Mouse (Mus musculus): Measurements from ENCODE around the gene Hist4h4. TPM values are rescaled to one million over a fixed set of nuclear protein-coding genes. Genes with fewer than 3 reads are reported as not detected.

Gene Hist4h4
- 0.93 and 1.1 TPM in 2 replicates for polyA plus RNA-seq (2015; fragmentation: Nextera tagmentation; extraction: Ambion mirVana)

DNA sequence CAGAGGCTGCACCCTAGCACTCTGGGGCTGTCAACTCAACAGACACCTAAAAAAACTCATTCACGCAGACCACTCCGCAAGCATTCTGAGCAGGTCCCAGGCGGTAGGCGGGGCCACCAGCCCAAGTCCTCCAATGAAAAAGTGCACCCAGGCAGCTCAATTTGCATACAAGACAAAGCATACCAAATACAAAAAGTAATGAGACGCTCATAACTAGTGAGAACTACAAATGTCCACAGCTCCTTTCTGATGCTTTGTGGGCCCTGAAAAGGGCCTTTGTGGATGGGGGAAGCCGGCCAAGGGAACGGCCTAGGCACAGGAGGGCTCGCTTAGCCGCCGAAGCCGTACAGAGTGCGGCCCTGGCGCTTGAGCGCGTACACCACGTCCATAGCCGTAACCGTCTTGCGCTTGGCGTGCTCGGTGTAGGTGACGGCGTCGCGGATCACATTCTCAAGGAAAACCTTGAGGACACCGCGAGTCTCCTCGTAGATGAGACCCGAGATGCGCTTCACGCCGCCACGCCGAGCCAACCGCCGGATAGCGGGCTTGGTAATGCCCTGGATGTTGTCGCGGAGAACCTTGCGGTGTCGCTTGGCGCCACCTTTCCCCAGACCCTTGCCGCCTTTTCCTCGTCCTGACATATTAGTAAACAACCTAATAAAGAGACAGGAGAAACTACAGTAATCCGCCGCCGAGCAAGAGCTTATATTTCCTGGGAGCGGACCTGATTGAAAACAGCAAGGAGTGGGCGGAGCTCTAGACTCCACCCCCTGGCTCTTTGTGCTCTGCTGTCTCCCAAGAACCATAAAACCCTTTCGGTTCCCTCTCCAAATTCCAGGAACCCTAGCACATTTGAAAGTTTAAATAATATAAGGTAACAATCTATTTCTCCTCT lies at the start of gene Hist4h4:
TSS of gene Hist4h4 (minus strand) at position 677 of the 895 bp plus-strand sequence.
- Histone ChIP-seq H3K4me1 (replicated peaks; ENCODE audit: control insufficient read depth, insufficient read depth, low read length) (peaks cover 15% of the 10 kb centered on the region), H3K27ac (ENCODE audit: low read length) (peak within 1 kb of the TSS; percentile 100), H3K36me3 (ENCODE audit: control insufficient read depth, insufficient read depth, low read length) (no peaks in the 10 kb centered on the region), H3K4me2 (ENCODE audit: low read depth, low read length) (peak within 1 kb of the TSS; percentile 71), H3K9ac (ENCODE audit: low read length) (peak within 1 kb of the TSS; percentile 92), H3K4me3 (ENCODE audit: low read length) (peak within 1 kb of the TSS; percentile 59), H3K9me3 (ENCODE audit: control insufficient read depth, low read length) (no peaks in the 10 kb centered on the region), H3K27me3 (ENCODE audit: control insufficient read depth, insufficient read depth, low read depth, low read length) (no peaks in the 10 kb centered on the region)
- ATAC-seq (ENCODE audit: low read depth): peak; percentile 71
- WGBS: under 1% methylated on average over 50 of the region's 50 CpGs

DNA sequence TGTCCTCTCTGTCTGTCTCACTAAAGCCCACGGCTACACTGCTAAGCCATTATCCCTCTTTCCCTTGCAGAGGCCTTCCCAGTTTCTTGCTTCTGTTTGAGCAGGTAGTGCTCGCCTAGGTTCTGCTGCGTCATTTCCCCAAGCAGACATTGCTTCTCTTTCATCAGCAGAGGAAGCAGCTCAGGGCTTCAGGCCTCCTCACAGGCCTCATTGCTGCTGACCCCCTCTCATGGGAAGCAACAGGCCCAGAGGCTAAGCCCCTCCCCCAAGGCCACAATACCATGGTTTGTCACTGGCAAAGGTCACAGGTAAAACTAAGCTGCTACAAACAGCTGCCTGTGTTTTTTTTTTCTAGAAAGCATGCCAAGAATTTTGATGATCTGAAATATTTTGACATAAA lies 48.5 kb upstream of the Hist4h4 start:
- no peak for ATAC-seq (ENCODE audit: low read depth)
- no peaks in the 10 kb centered on the region for H3K27me3 ChIP-seq (ENCODE audit: control insufficient read depth, insufficient read depth, low read depth, low read length)
- no peak overlapping the region for H3K4me3 ChIP-seq (ENCODE audit: low read length)
- no peak overlapping the region for H3K9ac ChIP-seq (ENCODE audit: low read length)
- H3K36me3 ChIP-seq (ENCODE audit: control insufficient read depth, insufficient read depth, low read length): no peaks in the 10 kb centered on the region
- no peaks in the 10 kb centered on the region for H3K9me3 ChIP-seq (ENCODE audit: control insufficient read depth, low read length)
- H3K4me1 ChIP-seq (replicated peaks; ENCODE audit: control insufficient read depth, insufficient read depth, low read length): peaks cover 25% of the 10 kb centered on the region
- H3K27ac ChIP-seq (ENCODE audit: low read length): peak overlapping the region; percentile 28; the same call in 1 of the 2 replicates
- WGBS: 35% methylated on average over 3 of the region's 3 CpGs
- H3K4me2 ChIP-seq (ENCODE audit: low read depth, low read length): no peak overlapping the region

DNA sequence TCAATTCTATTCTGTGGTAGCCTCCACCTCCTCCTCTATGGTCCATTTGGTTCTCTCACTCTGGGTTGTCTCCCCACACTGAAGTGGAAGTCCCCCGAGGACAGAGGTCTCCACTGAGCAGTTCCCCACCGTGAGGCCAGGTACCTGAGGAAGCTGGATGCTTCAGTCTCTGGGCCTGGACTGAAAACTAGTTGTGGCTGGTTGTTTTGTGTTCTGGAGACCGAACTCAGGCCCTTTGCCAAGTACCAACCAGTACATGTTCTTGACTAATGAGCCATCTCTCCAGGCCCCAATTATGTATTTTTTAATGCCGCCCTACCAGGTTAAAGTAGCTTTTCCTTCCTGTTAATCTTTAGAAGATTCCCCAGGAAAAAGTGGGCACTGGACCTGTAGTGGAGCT lies 48.1 kb upstream of the Hist4h4 start:
- Histone ChIP-seq H3K4me3 (ENCODE audit: low read length) (no peak overlapping the region), H3K9ac (ENCODE audit: low read length) (no peak overlapping the region), H3K27me3 (ENCODE audit: control insufficient read depth, insufficient read depth, low read depth, low read length) (no peaks in the 10 kb centered on the region), H3K4me1 (replicated peaks; ENCODE audit: control insufficient read depth, insufficient read depth, low read length) (peaks cover 21% of the 10 kb centered on the region), H3K36me3 (ENCODE audit: control insufficient read depth, insufficient read depth, low read length) (no peaks in the 10 kb centered on the region), H3K4me2 (ENCODE audit: low read depth, low read length) (no peak overlapping the region), H3K27ac (ENCODE audit: low read length) (peak overlapping the region; percentile 28; the same call in 1 of the 2 replicates), H3K9me3 (ENCODE audit: control insufficient read depth, low read length) (no peaks in the 10 kb centered on the region)
- no peak for ATAC-seq (ENCODE audit: low read depth)
- whole genome bisulfite sequencing: 69% methylated on average over 4 of the region's 4 CpGs

DNA sequence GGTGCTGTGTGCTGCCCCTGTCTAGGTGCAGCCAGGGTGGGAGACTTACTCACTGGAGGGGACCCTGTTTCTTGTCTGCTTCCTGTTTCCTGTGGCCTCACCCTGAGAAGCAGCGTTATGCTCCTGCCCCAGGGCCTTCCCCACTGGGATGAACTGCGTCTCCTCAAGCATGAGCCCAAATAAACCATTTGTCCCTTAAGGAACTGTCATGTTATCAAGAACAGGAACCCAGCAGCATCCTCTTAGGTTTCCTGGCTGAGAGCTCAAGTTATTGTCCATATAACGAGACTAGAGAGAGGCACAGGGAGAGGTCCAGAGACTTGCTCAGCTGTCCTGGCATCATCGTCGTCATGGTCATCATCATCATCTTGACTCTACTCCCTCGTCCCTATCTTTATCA lies 46.1 kb upstream of the Hist4h4 start:
- no peaks in the 10 kb centered on the region for H3K9me3 ChIP-seq (ENCODE audit: control insufficient read depth, low read length)
- no peak for ATAC-seq (ENCODE audit: low read depth)
- no peak overlapping the region for H3K4me2 ChIP-seq (ENCODE audit: low read depth, low read length)
- peaks cover 5% of the 10 kb centered on the region for H3K4me1 ChIP-seq (replicated peaks; ENCODE audit: control insufficient read depth, insufficient read depth, low read length)
- no peaks in the 10 kb centered on the region for H3K27me3 ChIP-seq (ENCODE audit: control insufficient read depth, insufficient read depth, low read depth, low read length)
- H3K4me3 ChIP-seq (ENCODE audit: low read length): no peak overlapping the region
- no peak overlapping the region for H3K27ac ChIP-seq (ENCODE audit: low read length)
- WGBS: 68% methylated on average over 6 of the region's 6 CpGs
- no peak overlapping the region for H3K9ac ChIP-seq (ENCODE audit: low read length)
- no peaks in the 10 kb centered on the region for H3K36me3 ChIP-seq (ENCODE audit: control insufficient read depth, insufficient read depth, low read length)

DNA sequence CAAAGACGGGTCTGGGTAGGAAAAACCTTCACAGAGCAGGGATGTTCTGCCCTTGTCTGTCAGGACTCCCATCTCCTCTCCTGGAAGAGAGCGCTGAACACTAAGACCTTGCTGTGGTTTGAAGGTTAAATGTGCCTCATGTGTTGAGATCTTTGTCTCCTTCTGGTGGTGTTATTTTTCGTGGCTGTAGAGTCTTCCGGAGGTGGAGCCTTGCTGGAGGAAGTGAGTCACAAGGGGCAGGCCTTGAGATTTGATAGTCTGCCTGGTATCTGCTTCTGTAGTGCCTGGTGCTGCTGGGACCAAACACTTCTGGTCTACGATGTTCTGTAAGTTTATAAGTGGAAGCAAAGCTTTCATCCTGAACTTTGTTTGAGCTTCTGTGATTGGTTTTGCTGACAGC lies 44.8 kb upstream of the Hist4h4 start:
- WGBS: 83% methylated on average over 5 of the region's 5 CpGs
- Histone ChIP-seq H3K4me1 (replicated peaks; ENCODE audit: control insufficient read depth, insufficient read depth, low read length) (peaks cover 4% of the 10 kb centered on the region), H3K4me2 (ENCODE audit: low read depth, low read length) (no peak overlapping the region), H3K4me3 (ENCODE audit: low read length) (no peak overlapping the region), H3K27me3 (ENCODE audit: control insufficient read depth, insufficient read depth, low read depth, low read length) (no peaks in the 10 kb centered on the region), H3K9ac (ENCODE audit: low read length) (no peak overlapping the region), H3K36me3 (ENCODE audit: control insufficient read depth, insufficient read depth, low read length) (no peaks in the 10 kb centered on the region), H3K27ac (ENCODE audit: low read length) (no peak overlapping the region), H3K9me3 (ENCODE audit: control insufficient read depth, low read length) (no peaks in the 10 kb centered on the region)
- ATAC-seq (ENCODE audit: low read depth): no peak

DNA sequence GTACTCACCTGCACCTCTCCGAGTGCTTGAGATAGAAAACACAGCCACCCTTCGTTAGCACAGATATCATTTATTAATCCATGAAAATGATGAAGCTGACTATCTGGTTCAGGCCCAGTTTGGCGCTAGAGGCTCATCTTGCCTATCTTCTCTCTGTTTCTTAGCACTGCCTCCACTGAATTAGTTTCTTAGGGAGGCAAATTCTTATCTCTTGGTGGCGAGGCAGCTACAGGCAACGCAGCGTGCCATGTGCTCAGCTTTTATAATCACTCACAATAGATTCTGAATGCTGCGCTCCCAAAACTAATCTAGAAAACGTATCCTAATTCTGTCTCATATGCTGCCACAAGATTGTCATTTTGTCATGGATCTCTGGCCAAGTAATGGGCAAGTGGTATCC lies 44.2 kb upstream of the Hist4h4 start:
- 79% methylated on average over 8 of the region's 8 CpGs for WGBS
- Histone ChIP-seq H3K4me1 (replicated peaks; ENCODE audit: control insufficient read depth, insufficient read depth, low read length) (peaks cover 4% of the 10 kb centered on the region), H3K4me2 (ENCODE audit: low read depth, low read length) (no peak overlapping the region), H3K27me3 (ENCODE audit: control insufficient read depth, insufficient read depth, low read depth, low read length) (no peaks in the 10 kb centered on the region), H3K27ac (ENCODE audit: low read length) (no peak overlapping the region), H3K9me3 (ENCODE audit: control insufficient read depth, low read length) (no peaks in the 10 kb centered on the region), H3K4me3 (ENCODE audit: low read length) (no peak overlapping the region), H3K9ac (ENCODE audit: low read length) (no peak overlapping the region), H3K36me3 (ENCODE audit: control insufficient read depth, insufficient read depth, low read length) (no peaks in the 10 kb centered on the region)
- no peak for ATAC-seq (ENCODE audit: low read depth)

DNA sequence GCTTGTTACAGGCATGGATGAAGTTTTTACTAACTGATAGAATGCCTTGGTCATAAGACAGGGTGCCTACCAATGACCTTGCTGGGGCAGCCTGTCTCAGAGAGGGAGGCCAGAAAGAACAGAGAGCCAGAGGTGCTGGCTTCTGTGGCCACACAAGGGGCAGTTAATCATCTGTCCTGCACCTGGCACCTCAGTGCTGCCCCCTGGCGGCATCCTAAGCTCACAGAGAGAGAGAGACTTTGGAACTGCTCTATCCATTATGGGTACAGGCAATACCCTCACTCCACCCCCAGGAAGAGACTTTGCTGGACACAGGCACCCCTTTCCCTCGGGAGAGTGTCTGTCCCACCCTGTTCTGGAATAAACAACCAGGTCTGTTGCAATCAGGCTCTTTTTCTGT lies 43.6 kb upstream of the Hist4h4 start:
- Histone ChIP-seq H3K9ac (ENCODE audit: low read length) (no peak overlapping the region), H3K4me1 (replicated peaks; ENCODE audit: control insufficient read depth, insufficient read depth, low read length) (peaks cover 3% of the 10 kb centered on the region), H3K9me3 (ENCODE audit: control insufficient read depth, low read length) (no peaks in the 10 kb centered on the region), H3K27ac (ENCODE audit: low read length) (no peak overlapping the region), H3K4me2 (ENCODE audit: low read depth, low read length) (no peak overlapping the region), H3K4me3 (ENCODE audit: low read length) (no peak overlapping the region), H3K36me3 (ENCODE audit: control insufficient read depth, insufficient read depth, low read length) (no peaks in the 10 kb centered on the region), H3K27me3 (ENCODE audit: control insufficient read depth, insufficient read depth, low read depth, low read length) (no peaks in the 10 kb centered on the region)
- ATAC-seq (ENCODE audit: low read depth): no peak
- WGBS: 0% methylated on average over 2 of the region's 2 CpGs

DNA sequence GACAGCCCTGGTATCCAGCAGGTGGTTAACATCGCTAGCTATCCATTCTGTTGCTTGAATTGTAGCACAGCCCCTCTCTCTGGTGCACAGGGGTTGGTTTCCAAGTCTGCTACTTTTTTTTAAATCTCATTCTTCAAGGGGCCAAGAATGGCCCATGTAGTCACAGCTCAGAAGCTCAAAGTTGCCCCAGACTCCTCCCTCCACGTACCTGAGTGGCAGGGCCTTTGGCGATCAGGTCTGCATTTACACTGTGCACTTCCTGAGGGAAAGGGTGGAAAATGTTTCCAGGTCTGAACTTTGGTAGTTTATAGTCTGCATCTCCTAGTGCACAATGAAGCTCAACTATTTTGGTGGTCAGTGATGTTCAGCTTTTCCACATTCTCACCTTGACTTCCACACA lies 43.1 kb upstream of the Hist4h4 start:
- ATAC-seq (ENCODE audit: low read depth): no peak
- Histone ChIP-seq H3K4me2 (ENCODE audit: low read depth, low read length) (no peak overlapping the region), H3K27ac (ENCODE audit: low read length) (no peak overlapping the region), H3K9me3 (ENCODE audit: control insufficient read depth, low read length) (no peaks in the 10 kb centered on the region), H3K27me3 (ENCODE audit: control insufficient read depth, insufficient read depth, low read depth, low read length) (no peaks in the 10 kb centered on the region), H3K9ac (ENCODE audit: low read length) (no peak overlapping the region), H3K4me3 (ENCODE audit: low read length) (no peak overlapping the region), H3K4me1 (replicated peaks; ENCODE audit: control insufficient read depth, insufficient read depth, low read length) (no peaks in the 10 kb centered on the region), H3K36me3 (ENCODE audit: control insufficient read depth, insufficient read depth, low read length) (no peaks in the 10 kb centered on the region)
- 93% methylated on average over 3 of the region's 3 CpGs for WGBS

DNA sequence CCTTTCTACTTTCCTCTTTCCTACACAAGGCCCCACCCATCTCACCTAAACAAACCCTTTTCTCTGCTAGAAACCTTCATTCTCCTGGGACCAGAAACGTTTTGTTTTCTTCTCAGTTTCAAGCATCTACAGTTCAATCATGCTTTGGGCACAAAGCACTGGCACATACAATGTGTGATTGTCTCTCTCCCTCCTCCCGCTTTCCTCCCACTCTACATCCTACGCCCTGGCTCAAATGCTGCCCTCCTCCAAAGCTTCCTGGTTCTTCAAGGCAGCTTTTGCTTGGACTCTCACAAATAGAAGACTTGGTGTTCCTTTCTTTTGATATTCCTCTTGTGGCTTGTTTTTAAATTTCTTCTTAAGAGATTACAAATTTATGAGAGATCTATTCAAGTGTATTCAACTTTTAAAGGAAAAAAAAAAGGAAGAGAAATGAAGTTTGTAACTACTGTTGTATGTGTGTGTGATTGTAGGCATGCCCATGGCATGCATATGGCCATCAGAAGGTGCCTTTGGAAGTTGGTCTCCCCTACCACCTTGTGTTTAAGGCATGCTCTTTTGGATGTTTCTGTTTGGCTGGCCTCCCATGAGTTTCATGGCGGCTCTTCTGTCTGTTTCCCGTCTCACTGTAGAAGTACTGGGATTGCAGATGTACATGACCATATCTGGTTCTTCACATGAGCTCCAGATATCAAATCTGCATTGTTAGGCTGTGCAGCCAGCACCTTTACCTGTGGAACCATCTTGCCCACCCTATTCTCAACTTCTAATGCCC lies 41.7 kb upstream of the Hist4h4 start:
- Histone ChIP-seq H3K27me3 (ENCODE audit: control insufficient read depth, insufficient read depth, low read depth, low read length) (no peaks in the 10 kb centered on the region), H3K4me2 (ENCODE audit: low read depth, low read length) (no peak overlapping the region), H3K9ac (ENCODE audit: low read length) (no peak overlapping the region), H3K36me3 (ENCODE audit: control insufficient read depth, insufficient read depth, low read length) (no peaks in the 10 kb centered on the region), H3K9me3 (ENCODE audit: control insufficient read depth, low read length) (no peaks in the 10 kb centered on the region), H3K4me1 (replicated peaks; ENCODE audit: control insufficient read depth, insufficient read depth, low read length) (no peaks in the 10 kb centered on the region), H3K27ac (ENCODE audit: low read length) (no peak overlapping the region), H3K4me3 (ENCODE audit: low read length) (no peak overlapping the region)
- WGBS: 70% methylated on average over 5 of the region's 5 CpGs
- no peak for ATAC-seq (ENCODE audit: low read depth)

All from lung, embryonic 16.5 days (tissue).